Mouse (Mus musculus) bone marrow, adult 2 months (tissue): ENCODE data around the gene Nxn.

Experiments
- CTCF ChIP-seq: fragments of 200-500 bp; IDR thresholded peaks from 2 replicates; pipeline ENCODE4 v1.5.1; 2011; ENCODE audit warnings: low read length, control low read depth; ENCODE audit not compliant: control insufficient read depth, insufficient read depth
- POLR2A ChIP-seq: fragments of 200-500 bp; IDR thresholded peaks from 2 replicates; pipeline ENCODE4 v1.6.1; 2011; ENCODE audit warnings: low read depth, mild to moderate bottlenecking, control low read depth, low read length, borderline replicate concordance; ENCODE audit not compliant: control insufficient read depth

- no peak for TF ChIP-seq POLR2A
- TF ChIP-seq CTCF, result no peak
Observed at GRCm38 (mm10) chr11:76294836-76295235, 104.1 kb downstream of the Nxn start.
